Mouse (Mus musculus) cerebellum, adult 2 months (tissue): Measurements from ENCODE around the gene Isoc2a.

Experiments
- CTCF ChIP-seq: fragments of 200-500 bp; IDR thresholded peaks from 2 replicates; pipeline ENCODE4 v1.5.1; 2011; ENCODE audit warnings: low read depth, mild to moderate bottlenecking, control low read depth, low read length, moderate library complexity, borderline replicate concordance; ENCODE audit not compliant: insufficient read depth
- POLR2A ChIP-seq: fragments of 200-500 bp; IDR thresholded peaks from 2 replicates; pipeline ENCODE4 v1.6.1; 2011; ENCODE audit warnings: low read length, control low read depth, borderline replicate concordance; ENCODE audit not compliant: insufficient read depth

DNA sequence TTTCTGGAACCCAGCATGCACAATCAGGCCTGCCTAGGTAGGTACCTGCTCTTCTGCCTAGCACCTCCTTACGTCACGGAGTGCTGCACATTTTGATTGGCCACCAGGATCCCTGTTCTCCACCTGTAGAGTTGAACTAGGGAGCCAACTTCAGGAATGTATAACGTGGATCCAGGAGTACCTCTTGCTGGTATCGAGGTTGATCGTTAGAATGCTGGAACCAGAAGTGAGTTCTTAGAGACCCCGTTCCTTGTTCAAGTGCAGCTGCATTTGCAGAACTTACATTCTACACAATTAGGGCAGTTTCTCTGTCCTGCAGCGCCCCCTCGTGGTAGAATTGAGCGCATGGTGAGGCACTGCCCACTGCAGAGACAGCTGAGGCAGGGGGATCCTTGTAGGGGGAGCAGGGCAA, 63.1 kb downstream of the Isoc2a start:
- TF ChIP-seq CTCF (peak; percentile 78), POLR2A (no peak)
